Mouse (Mus musculus): ENCODE data around the gene Stat4. TPM values are rescaled to one million over a fixed set of nuclear protein-coding genes. Genes with fewer than 3 reads are reported as not detected.

Gene Stat4
- polyA plus RNA-seq, 1 experiment: not detected

GRCm38 (mm10) chr1:51964647-51965046, 22.3 kb upstream of the Stat4 start:
- Histone ChIP-seq H3K27me3 (ENCODE audit: control insufficient read depth, insufficient read depth, insufficient read length) (no peaks in the 10 kb centered on the region), H3K79me2 (ENCODE audit: control insufficient read depth, insufficient read depth) (no peaks in the 10 kb centered on the region), H3K4me2 (ENCODE audit: low read depth) (no peak overlapping the region), H3ac (ENCODE audit: control insufficient read depth, insufficient read length) (no peak overlapping the region), H3K36me3 (ENCODE audit: control insufficient read depth, insufficient read depth) (no peaks in the 10 kb centered on the region), H3K4me3 (no peak overlapping the region)
- TF ChIP-seq CEBPB (IDR thresholded peaks at IDR 0.05; ENCODE audit: insufficient read depth, poor library complexity, severe bottlenecking) (no peak), REST (IDR thresholded peaks at IDR 0.05; ENCODE audit: insufficient read depth, insufficient read length) (no peak), MYOG (IDR thresholded peaks at IDR 0.05; ENCODE audit: control insufficient read depth in 1 of 3, insufficient read depth in 1 of 3, insufficient read length in 2 of 3, low read depth in 2 of 3) (no peak), USF1 (IDR thresholded peaks at IDR 0.05; ENCODE audit: low read depth) (no peak), E2F4 (IDR thresholded peaks at IDR 0.05; ENCODE audit: insufficient read depth) (no peak), SRF (IDR thresholded peaks at IDR 0.05; ENCODE audit: control insufficient read depth, insufficient read length, low read depth) (no peak), TCF12 (IDR thresholded peaks at IDR 0.05; ENCODE audit: insufficient read depth, poor library complexity, severe bottlenecking) (no peak), TCF3 (IDR thresholded peaks at IDR 0.05; ENCODE audit: insufficient read length, low read depth) (no peak), MYOD1 (IDR thresholded peaks at IDR 0.05; ENCODE audit: control insufficient read depth in 1 of 3, insufficient read length in 2 of 3, low read depth in 2 of 3) (no peak), POLR2A (IDR thresholded peaks at IDR 0.05; ENCODE audit: insufficient read length, low read depth) (no peak), POLR2AphosphoS2 (IDR thresholded peaks at IDR 0.05; ENCODE audit: insufficient read length, low read depth) (no peak), MAX (IDR thresholded peaks at IDR 0.05; ENCODE audit: low read depth) (no peak)

GRCm38 (mm10) chr1:51968994-51969393, 18.0 kb upstream of the Stat4 start:
- Histone ChIP-seq H3K79me2 (ENCODE audit: control insufficient read depth, insufficient read depth) (no peaks in the 10 kb centered on the region), H3K27me3 (ENCODE audit: control insufficient read depth, insufficient read depth, insufficient read length) (no peaks in the 10 kb centered on the region), H3K4me3 (no peak overlapping the region), H3K4me2 (ENCODE audit: low read depth) (no peak overlapping the region), H3K36me3 (ENCODE audit: control insufficient read depth, insufficient read depth) (no peaks in the 10 kb centered on the region), H3ac (ENCODE audit: control insufficient read depth, insufficient read length) (no peak overlapping the region)
- TF ChIP-seq MAX (IDR thresholded peaks at IDR 0.05; ENCODE audit: low read depth) (no peak), TCF3 (IDR thresholded peaks at IDR 0.05; ENCODE audit: insufficient read length, low read depth) (no peak), USF1 (IDR thresholded peaks at IDR 0.05; ENCODE audit: low read depth) (no peak)

GRCm38 (mm10) chr1:51970182-51970581, 16.8 kb upstream of the Stat4 start:
- no peak overlapping the region for H3K4me2 ChIP-seq (ENCODE audit: low read depth)
- no peaks in the 10 kb centered on the region for H3K79me2 ChIP-seq (ENCODE audit: control insufficient read depth, insufficient read depth)
- TF ChIP-seq USF1 (IDR thresholded peaks at IDR 0.05; ENCODE audit: low read depth): no peak
- no peak for TF ChIP-seq MAX (IDR thresholded peaks at IDR 0.05; ENCODE audit: low read depth)
- no peak for TF ChIP-seq TCF3 (IDR thresholded peaks at IDR 0.05; ENCODE audit: insufficient read length, low read depth)
- no peak for TF ChIP-seq POLR2A (IDR thresholded peaks at IDR 0.05; ENCODE audit: insufficient read length, low read depth)
- TF ChIP-seq SRF (IDR thresholded peaks at IDR 0.05; ENCODE audit: control insufficient read depth, insufficient read length, low read depth): no peak
- no peak for TF ChIP-seq E2F4 (IDR thresholded peaks at IDR 0.05; ENCODE audit: insufficient read depth)
- no peak for TF ChIP-seq TCF12 (IDR thresholded peaks at IDR 0.05; ENCODE audit: insufficient read depth, poor library complexity, severe bottlenecking)
- no peak for TF ChIP-seq REST (IDR thresholded peaks at IDR 0.05; ENCODE audit: insufficient read depth, insufficient read length)
- TF ChIP-seq CEBPB (IDR thresholded peaks at IDR 0.05; ENCODE audit: insufficient read depth, poor library complexity, severe bottlenecking): no peak
- no peak for TF ChIP-seq POLR2AphosphoS2 (IDR thresholded peaks at IDR 0.05; ENCODE audit: insufficient read length, low read depth)
- TF ChIP-seq MYOD1 (IDR thresholded peaks at IDR 0.05; ENCODE audit: control insufficient read depth in 1 of 3, insufficient read length in 2 of 3, low read depth in 2 of 3): no peak
- no peak overlapping the region for H3K4me3 ChIP-seq
- H3ac ChIP-seq (ENCODE audit: control insufficient read depth, insufficient read length): no peak overlapping the region
- no peaks in the 10 kb centered on the region for H3K27me3 ChIP-seq (ENCODE audit: control insufficient read depth, insufficient read depth, insufficient read length)
- H3K36me3 ChIP-seq (ENCODE audit: control insufficient read depth, insufficient read depth): no peaks in the 10 kb centered on the region

- Histone ChIP-seq H3K4me3 (no peak overlapping the region), H3ac (ENCODE audit: control insufficient read depth, insufficient read length) (no peak overlapping the region), H3K36me3 (ENCODE audit: control insufficient read depth, insufficient read depth) (no peaks in the 10 kb centered on the region), H3K4me2 (ENCODE audit: low read depth) (no peak overlapping the region), H3K27me3 (ENCODE audit: control insufficient read depth, insufficient read depth, insufficient read length) (no peaks in the 10 kb centered on the region), H3K79me2 (ENCODE audit: control insufficient read depth, insufficient read depth) (no peaks in the 10 kb centered on the region)
- TF ChIP-seq MYOG (IDR thresholded peaks at IDR 0.05; ENCODE audit: control insufficient read depth in 1 of 3, insufficient read depth in 1 of 3, insufficient read length in 2 of 3, low read depth in 2 of 3): no peak
- TF ChIP-seq REST (IDR thresholded peaks at IDR 0.05; ENCODE audit: insufficient read depth, insufficient read length): no peak
- no peak for TF ChIP-seq E2F4 (IDR thresholded peaks at IDR 0.05; ENCODE audit: insufficient read depth)
- TF ChIP-seq POLR2AphosphoS2 (IDR thresholded peaks at IDR 0.05; ENCODE audit: insufficient read length, low read depth): no peak
- TF ChIP-seq MYOD1 (IDR thresholded peaks at IDR 0.05; ENCODE audit: control insufficient read depth in 1 of 3, insufficient read length in 2 of 3, low read depth in 2 of 3): no peak
- no peak for TF ChIP-seq POLR2A (IDR thresholded peaks at IDR 0.05; ENCODE audit: insufficient read length, low read depth)
- no peak for TF ChIP-seq TCF12 (IDR thresholded peaks at IDR 0.05; ENCODE audit: insufficient read depth, poor library complexity, severe bottlenecking)
- TF ChIP-seq SRF (IDR thresholded peaks at IDR 0.05; ENCODE audit: control insufficient read depth, insufficient read length, low read depth): no peak
- no peak for TF ChIP-seq TCF3 (IDR thresholded peaks at IDR 0.05; ENCODE audit: insufficient read length, low read depth)
- no peak for TF ChIP-seq CEBPB (IDR thresholded peaks at IDR 0.05; ENCODE audit: insufficient read depth, poor library complexity, severe bottlenecking)
- TF ChIP-seq USF1 (IDR thresholded peaks at IDR 0.05; ENCODE audit: low read depth): no peak
- no peak for TF ChIP-seq MAX (IDR thresholded peaks at IDR 0.05; ENCODE audit: low read depth)
These were observed 11.4 kb upstream of the Stat4 start for GRCm38 (mm10) chr1:51975589-51975988.

GRCm38 (mm10) chr1:51979048-51979447, 7.9 kb upstream of the Stat4 start:
- Histone ChIP-seq H3K27me3 (ENCODE audit: control insufficient read depth, insufficient read depth, insufficient read length) (no peaks in the 10 kb centered on the region), H3K79me2 (ENCODE audit: control insufficient read depth, insufficient read depth) (no peaks in the 10 kb centered on the region), H3K36me3 (ENCODE audit: control insufficient read depth, insufficient read depth) (no peaks in the 10 kb centered on the region), H3ac (ENCODE audit: control insufficient read depth, insufficient read length) (no peak overlapping the region), H3K4me2 (ENCODE audit: low read depth) (no peak overlapping the region), H3K4me3 (no peak overlapping the region)
- TF ChIP-seq TCF3 (IDR thresholded peaks at IDR 0.05; ENCODE audit: insufficient read length, low read depth): no peak

Data from myocyte (in vitro differentiated cells).